Mouse (Mus musculus) neutrophil, adult 59 days (primary cell): ENCODE measurements around the gene B3galnt1. TPM values are rescaled to one million over a fixed set of nuclear protein-coding genes. Genes with fewer than 3 reads are reported as not detected.

Source experiments
- total RNA-seq, 2 experiments: library from RNA; stranded (reverse); gene quantifications; 1 replicate in 1 of 2; 2 replicates in 1 of 2; pipeline ENCODE4 v1.2.4; 2023

Gene B3galnt1
- total RNA-seq = under 1 TPM; 0.66 to 0.67 TPM

GRCm38 (mm10) chr3:69598261-69599165, at the start of gene B3galnt1:
Gene B3galnt1 (minus strand): TSS chr3:69598960.

Other genes with a start within 250 kb of the B3galnt1 start
- 10 to 100 TPM; 30.0 to 42.9 TPM for gene Nmd3, start 123.0 kb upstream of the B3galnt1 start, total RNA-seq